Mouse (Mus musculus): ENCODE measurements around the gene Aqp3.

- TF ChIP-seq POLR2A (IDR thresholded peaks at IDR 0.05; ENCODE audit: low read depth, low read length) (no peak), CTCF (IDR thresholded peaks at IDR 0.05; ENCODE audit: extremely low read depth, insufficient read depth, insufficient read length, insufficient replicate concordance) (no peak)
These were observed 581 bp upstream of the Aqp3 start for GRCm38 (mm10) chr4:41098577-41098951.

Data from spleen, adult 2 months (tissue).